Mouse (Mus musculus): ENCODE data around the gene Itga3. TPM values are rescaled to one million over a fixed set of nuclear protein-coding genes. Genes with fewer than 3 reads are reported as not detected.

Gene Itga3
- polyA plus RNA-seq, 1 experiment from 2014 or later, result 8.0 TPM

- Histone ChIP-seq H3K27me3 (no peaks in the 10 kb centered on the region), H3K27ac (no peak overlapping the region), H3K9ac (peak overlapping the region; percentile 97), H3K4me3 (peak overlapping the region; percentile 93), H3K9me3 (replicated peaks) (no peaks in the 10 kb centered on the region), H3K36me3 (peaks cover 39% of the 10 kb centered on the region), H3K4me2 (replicated peaks) (peak overlapping the region; percentile 93), H3K4me1 (peaks cover 66% of the 10 kb centered on the region)
- ATAC-seq (ENCODE audit: low FRiP score), result no peak
- WGBS, result 87% methylated on average over 11 of the region's 11 CpGs
These were observed 81.4 kb downstream of the Itga3 start for GRCm38 (mm10) chr11:94994947-94995772.

Other genes with a start within 250 kb of the Itga3 start
- gene Col1a1, start 140.6 kb downstream of the Itga3 start, polyA plus RNA-seq (2016; fragmentation: Nextera tagmentation; extraction: Ambion mirVana), result 508 and 685 TPM in 2 replicates
- gene Hils1, start 109.2 kb downstream of the Itga3 start, polyA plus RNA-seq (2016; fragmentation: Nextera tagmentation; extraction: Ambion mirVana), result not detected in 2 replicates
- gene Sgca, start 100.5 kb downstream of the Itga3 start, polyA plus RNA-seq (2016; fragmentation: Nextera tagmentation; extraction: Ambion mirVana), result 0.43 and 1.5 TPM in 2 replicates
- 16.8 and 18.5 TPM in 2 replicates for gene Ppp1r9b, start 85.8 kb downstream of the Itga3 start, polyA plus RNA-seq (2016; fragmentation: Nextera tagmentation; extraction: Ambion mirVana)
- gene Samd14, start 66.9 kb downstream of the Itga3 start, polyA plus RNA-seq (2016; fragmentation: Nextera tagmentation; extraction: Ambion mirVana), result 94.6 and 106 TPM in 2 replicates
- gene Pdk2, start 35.4 kb downstream of the Itga3 start, polyA plus RNA-seq (2016; fragmentation: Nextera tagmentation; extraction: Ambion mirVana), result 22.5 and 25.6 TPM in 2 replicates
- gene Dlx3, start 43.3 kb upstream of the Itga3 start, polyA plus RNA-seq (2016; fragmentation: Nextera tagmentation; extraction: Ambion mirVana), result 4.7 and 7.3 TPM in 2 replicates
- 0.21 and 1.2 TPM in 2 replicates for gene Dlx4, start 69.5 kb upstream of the Itga3 start, polyA plus RNA-seq (2016; fragmentation: Nextera tagmentation; extraction: Ambion mirVana)
- gene Tac4, start 184.7 kb upstream of the Itga3 start, polyA plus RNA-seq (2016; fragmentation: Nextera tagmentation; extraction: Ambion mirVana), result 0.18 and 0.22 TPM in 2 replicates
- gene Kat7, start 233.4 kb upstream of the Itga3 start, polyA plus RNA-seq (2016; fragmentation: Nextera tagmentation; extraction: Ambion mirVana), result 71.8 and 73.6 TPM in 2 replicates

All from hindbrain, embryonic 12.5 days (tissue).